Mouse (Mus musculus) embryonic facial prominence, embryonic 14.5 days (tissue): ENCODE data around the gene Cartpt. TPM values are rescaled to one million over a fixed set of nuclear protein-coding genes. Genes with fewer than 3 reads are reported as not detected.
"Not testable (repeated sequence)": the region's sequence is repeated elsewhere in the genome, so short reads cannot be mapped to it uniquely, and the experiment has no call there.

Experiments
- ATAC-seq: fragments of 200-750 bp; cut with Nextera tagmentation; 2 replicates; pipeline ENCODE4 v1.8.0; 2017; ENCODE audit warnings: low read depth, moderate number of reproducible peaks, moderate TSS enrichment
- DNase-seq: peaks from one replicate; pipeline ENCODE4 v3.0.0-alpha.2; 2015; ENCODE audit warnings: low spot score
- H3K27ac ChIP-seq: fragments of 300-500 bp; sonication (generic); replicated peaks from 2 replicates; pipeline ENCODE4 v1.5.1; 2014; ENCODE audit warnings: low read depth, mild to moderate bottlenecking, low read length, moderate library complexity
- H3K27me3 ChIP-seq: fragments of 300-500 bp; sonication (generic); replicated peaks from 2 replicates; pipeline ENCODE4 v1.6.1; 2014; ENCODE audit warnings: low read length; ENCODE audit not compliant: control insufficient read depth, insufficient read depth
- H3K36me3 ChIP-seq: fragments of 300-500 bp; sonication (generic); 2 replicates; pipeline ENCODE4 v1.6.1; 2014; ENCODE audit warnings: low read length, mixed read lengths; ENCODE audit not compliant: control insufficient read depth, insufficient read depth
- H3K4me1 ChIP-seq: fragments of 300-500 bp; sonication (generic); 2 replicates; pipeline ENCODE4 v1.6.1; 2014; ENCODE audit warnings: antibody characterized with exemption, low read length; ENCODE audit not compliant: control insufficient read depth, insufficient read depth
- H3K4me2 ChIP-seq: fragments of 300-500 bp; sonication (generic); 2 replicates; pipeline ENCODE4 v1.6.1; 2014; ENCODE audit warnings: low read depth, mild to moderate bottlenecking, low read length, moderate library complexity, mixed read lengths
- H3K4me3 ChIP-seq: fragments of 300-500 bp; sonication (generic); 2 replicates; pipeline ENCODE4 v1.5.1; 2014; ENCODE audit warnings: low read depth, mild to moderate bottlenecking, low read length
- H3K9ac ChIP-seq: fragments of 300-500 bp; sonication (generic); 2 replicates; pipeline ENCODE4 v1.6.1; 2014; ENCODE audit warnings: low read depth, mild to moderate bottlenecking, low read length, moderate library complexity, mixed read lengths
- H3K9me3 ChIP-seq: fragments of 300-500 bp; sonication (generic); 2 replicates; pipeline ENCODE4 v1.6.1; 2016; ENCODE audit warnings: low read length; ENCODE audit not compliant: control insufficient read depth
- WGBS: fragments of 180-500 bp; shearing (Covaris S2); extraction: QIAGEN DNeasy Blood & Tissue Kit; methylation state at CpG from one replicate; pipeline ENCODE4 v1.1.7; 2014; 5-methylcytosine and 5-hydroxymethylcytosine counted together
- polyA plus RNA-seq: library from polyadenylated mRNA; unstranded; fragments of >200 nt; fragmentation: Nextera tagmentation; extraction: Ambion mirVana; gene quantifications from 2 replicates; pipeline ENCODE4 v1.2.1, GENCODE M21; 2014

Gene Cartpt
- polyA plus RNA-seq, 1 experiment from 2014 or later = 3.1 TPM

DNA sequence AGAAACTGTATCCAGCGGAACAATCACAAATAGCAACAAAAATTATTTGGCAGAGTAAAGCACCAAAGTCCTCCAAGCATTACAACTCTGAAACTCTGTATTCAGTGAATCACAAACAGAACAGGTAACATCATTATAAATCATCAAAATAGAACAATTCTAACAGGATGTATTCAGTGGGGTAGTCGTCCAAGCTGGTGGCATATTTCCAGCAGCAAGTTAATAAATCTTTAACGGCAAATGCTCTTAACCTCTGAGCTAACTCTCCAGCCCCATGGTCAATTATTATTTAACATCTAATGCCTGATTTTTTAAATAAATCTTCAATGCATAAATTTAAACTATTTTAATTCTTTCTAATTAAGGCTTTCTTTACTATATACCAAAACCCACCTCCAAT lies 48.5 kb downstream of the Cartpt start:
- ATAC-seq, H3K36me3 ChIP-seq, H3K9ac ChIP-seq, H3K27me3 ChIP-seq, DNase-seq, H3K4me3 ChIP-seq, H3K9me3 ChIP-seq, H3K4me1 ChIP-seq, H3K27ac ChIP-seq, H3K4me2 ChIP-seq: not testable (repeated sequence)
- 61% methylated on average over 3 of the region's 3 CpGs for WGBS

- H3K4me2 ChIP-seq = no peak overlapping the region
- ATAC-seq = no peak
- WGBS = 50% methylated on average over 4 of the region's 4 CpGs
Observed at GRCm38 (mm10) chr13:99851026-99851425, 49.9 kb downstream of the Cartpt start.

DNA sequence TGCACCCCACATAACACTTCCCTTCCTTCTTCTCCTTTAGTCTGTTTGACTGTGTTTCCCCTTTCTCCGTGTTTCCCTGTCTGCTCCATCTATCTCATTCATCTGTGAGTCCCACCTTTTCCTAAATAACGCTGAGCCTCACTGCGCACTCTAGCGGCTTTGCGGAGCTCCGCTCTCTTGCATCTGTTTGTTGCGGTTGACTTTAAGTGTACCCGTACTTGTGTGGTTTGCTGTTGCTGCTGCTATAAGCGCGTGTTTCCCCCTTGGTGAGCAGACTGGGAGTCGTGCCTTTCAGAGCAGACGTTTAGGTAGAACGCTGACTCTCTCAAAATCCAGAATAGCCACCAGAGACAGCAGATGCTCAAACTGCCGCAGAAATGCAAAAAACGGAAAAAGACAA lies 51.3 kb downstream of the Cartpt start:
- WGBS = 34% methylated on average over 15 of the region's 15 CpGs
- Histone ChIP-seq H3K27me3 (no peaks in the 10 kb centered on the region), H3K9ac (peak overlapping the region; percentile 35; the same call in 1 of the 2 replicates), H3K36me3 (no peaks in the 10 kb centered on the region), H3K4me1 (no peaks in the 10 kb centered on the region), H3K4me3 (no peak overlapping the region), H3K4me2 (peak overlapping the region; percentile 35), H3K9me3 (no peaks in the 10 kb centered on the region), H3K27ac (no peak overlapping the region)
- ATAC-seq = no peak; the same call in 1 of the 2 replicates
- DNase-seq = peak; percentile 77

More at GRCm38 (mm10) chr13:99851026-99851425, 49.9 kb downstream of the Cartpt start:
- H3K27me3 ChIP-seq = no peaks in the 10 kb centered on the region
- H3K36me3 ChIP-seq = no peaks in the 10 kb centered on the region
- H3K4me3 ChIP-seq = no peak overlapping the region
- H3K9me3 ChIP-seq = no peaks in the 10 kb centered on the region
- peak; percentile 39 for DNase-seq
- no peaks in the 10 kb centered on the region for H3K4me1 ChIP-seq
- no peak overlapping the region for H3K27ac ChIP-seq
- H3K9ac ChIP-seq = no peak overlapping the region

Other genes starting within 250 kb of the Cartpt start
- 37.5 and 44.2 TPM in 2 replicates for gene Mccc2, start 114.5 kb upstream of the Cartpt start, polyA plus RNA-seq
- 22.6 and 23.2 TPM in 2 replicates for gene Bdp1, start 203.0 kb upstream of the Cartpt start, polyA plus RNA-seq
- gene Serf1, start 206.9 kb upstream of the Cartpt start, polyA plus RNA-seq = 161 and 172 TPM in 2 replicates
- gene Smn1, start 223.8 kb upstream of the Cartpt start, polyA plus RNA-seq = 43.0 and 50.9 TPM in 2 replicates